Mouse (Mus musculus) central nervous system, embryonic 18 days (tissue): ENCODE measurements around the gene Cpxm1. TPM values are rescaled to one million over a fixed set of nuclear protein-coding genes. Genes with fewer than 3 reads are reported as not detected.

Experiments
- polyA plus RNA-seq: library from polyadenylated mRNA; depleted of rRNA; stranded (reverse); fragments of >200 nt; gene quantifications from 2 replicates; pipeline ENCODE4 v1.2.3, GENCODE M21; 2012; rRNA removed

The Cpxm1 gene
- 18.4 and 21.4 TPM in 2 replicates for polyA plus RNA-seq

DNA sequence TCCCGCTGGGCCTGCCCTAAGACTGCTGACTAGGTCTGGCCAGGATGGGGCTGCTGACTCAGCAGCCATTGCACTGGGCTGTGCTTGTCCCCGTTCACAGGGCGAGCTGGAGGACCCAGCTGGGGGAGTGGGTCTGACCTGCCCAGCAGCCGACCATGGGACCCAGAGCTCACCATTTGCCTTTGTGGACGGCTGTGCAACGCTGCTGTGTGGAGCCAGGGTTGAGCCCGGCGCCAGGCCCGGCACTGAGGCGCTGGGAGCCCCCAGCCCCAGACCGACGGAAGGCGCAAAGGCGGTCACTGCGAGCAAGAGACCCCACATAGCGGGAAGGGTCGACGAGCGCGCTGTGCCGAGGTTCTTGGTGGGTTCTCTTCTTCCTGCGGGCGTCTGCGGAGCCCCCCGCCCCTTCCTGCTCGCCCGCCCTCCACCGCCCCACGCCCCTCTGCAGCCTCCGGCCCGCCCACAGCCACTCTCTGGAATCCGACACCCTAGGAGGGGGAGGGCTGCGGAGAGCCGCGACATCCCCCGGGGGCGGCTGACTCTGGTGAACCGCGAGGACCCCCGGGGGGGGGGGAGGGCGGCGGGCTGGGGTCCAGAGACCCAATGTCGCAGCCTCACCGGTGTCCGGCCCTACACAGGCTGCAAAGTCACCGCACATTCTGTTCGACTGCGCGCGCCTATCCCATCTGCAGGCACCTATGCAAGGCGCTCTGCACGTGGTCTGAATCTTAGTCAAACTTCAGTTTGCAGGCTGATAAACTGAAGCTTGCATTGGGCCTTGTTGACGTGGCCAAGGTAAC lies at the start of gene Cpxm1:
Cpxm1 (minus strand) TSS at position 389 of the 800 bp plus-strand sequence.

DNA sequence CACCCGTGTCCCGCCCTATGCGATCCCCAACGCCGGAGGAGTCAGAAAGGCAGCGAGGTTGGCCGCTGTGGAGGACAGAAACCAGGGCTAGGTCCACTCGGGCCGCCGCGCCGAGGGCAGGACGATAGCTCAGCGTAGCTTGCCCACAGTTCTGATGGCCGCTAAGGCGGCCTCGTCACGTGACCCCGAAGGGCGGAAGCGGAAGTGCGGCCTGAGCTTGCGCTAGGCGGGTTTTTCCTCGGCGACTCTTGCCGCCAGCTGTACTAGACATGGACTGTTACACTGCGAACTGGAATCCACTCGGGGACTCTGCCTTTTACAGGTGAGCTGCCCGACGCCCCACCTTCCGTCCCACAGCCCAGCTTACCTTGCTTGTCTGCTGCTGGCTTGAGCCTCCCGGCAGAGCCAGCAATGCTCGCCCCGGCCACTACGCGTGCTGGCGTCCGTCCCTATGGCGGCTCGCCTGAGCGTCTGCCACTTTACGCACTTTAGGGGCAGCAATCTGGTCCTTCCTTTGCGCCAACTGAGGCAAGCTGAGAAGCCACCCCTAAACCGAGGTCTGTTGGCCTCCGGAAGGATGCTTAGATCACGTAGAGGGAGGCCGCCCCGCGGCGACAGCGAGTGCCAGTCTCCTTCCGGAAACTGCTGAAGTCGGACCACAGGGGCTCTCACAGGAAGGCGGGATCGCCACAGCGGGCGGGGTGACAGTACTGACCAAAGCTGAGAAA lies 26.9 kb upstream of the Cpxm1 start, which contains the start of the genes Vps16 and Pced1a:
Vps16 (plus strand) TSS at position 214 of the 728 bp plus-strand sequence.
Pced1a (minus strand) TSS at position 576 of the 728 bp plus-strand sequence.

DNA sequence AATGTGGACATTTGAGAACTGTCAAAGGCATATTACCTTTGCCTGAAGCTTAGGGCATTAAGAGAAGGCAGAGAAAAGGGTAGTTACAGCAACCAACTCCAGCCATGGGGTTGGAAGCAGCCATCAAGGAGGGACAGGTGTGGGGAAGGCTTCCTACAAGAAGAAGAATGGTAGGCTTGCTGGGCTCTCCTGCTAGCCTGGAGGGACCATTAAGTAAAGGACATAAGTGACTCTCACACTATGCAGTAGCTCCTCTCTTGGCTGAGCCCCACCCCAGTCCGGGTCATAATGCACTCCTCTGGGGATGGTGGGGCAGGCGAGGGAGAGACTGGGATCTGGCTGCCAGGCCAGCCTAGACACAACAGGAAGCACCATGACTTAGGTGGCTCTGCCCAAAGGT lies 8.8 kb upstream of the Cpxm1 start, which contains the start of gene Tmem239:
Tmem239 (plus strand) TSS at position 301 of the 400 bp plus-strand sequence.

DNA sequence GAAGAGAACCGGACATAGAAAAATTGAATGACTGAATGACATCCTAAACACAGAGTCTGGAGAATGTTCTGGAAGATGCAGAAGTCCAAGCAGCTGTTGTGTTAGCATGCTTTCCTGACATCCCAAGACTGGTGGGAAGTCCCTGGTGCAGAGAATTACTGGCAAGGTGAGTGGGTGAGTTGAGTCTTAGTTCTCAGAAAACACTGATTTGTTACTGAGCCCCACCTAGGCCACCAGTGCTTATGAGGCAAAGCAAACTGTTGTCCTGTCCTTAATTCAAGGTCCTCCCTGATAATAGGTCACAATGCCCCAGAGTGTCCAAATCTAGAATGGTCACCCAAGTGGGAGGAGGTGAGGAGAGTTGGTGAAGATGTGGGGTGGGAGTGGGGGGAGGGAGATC lies 7.6 kb upstream of the Cpxm1 start, which contains the start of the genes Gm28372 and 1700020A23Rik:
Gm28372 (plus strand) TSS at position 301 of the 400 bp plus-strand sequence.
1700020A23Rik (plus strand) TSS at position 321 of the 400 bp plus-strand sequence.

Other genes with a start within 250 kb of the Cpxm1 start
- 263 and 264 TPM in 2 replicates for gene Snrpb, start 218.2 kb downstream of the Cpxm1 start, polyA plus RNA-seq
- not detected in 2 replicates for gene Tmc2, start 202.4 kb downstream of the Cpxm1 start, polyA plus RNA-seq
- gene Nop56, start 123.1 kb downstream of the Cpxm1 start, polyA plus RNA-seq, result 237 and 256 TPM in 2 replicates
- gene Idh3b, start 113.0 kb downstream of the Cpxm1 start, polyA plus RNA-seq, result 214 and 232 TPM in 2 replicates
- 22.2 and 23.8 TPM in 2 replicates for gene Ebf4, start 102.4 kb downstream of the Cpxm1 start, polyA plus RNA-seq
- 0.03 TPM in 1 of 2 replicates, not detected in the other for gene Gm28372, start 7.7 kb upstream of the Cpxm1 start, polyA plus RNA-seq
- not detected in 2 replicates for gene 1700020A23Rik, start 7.7 kb upstream of the Cpxm1 start, polyA plus RNA-seq
- not detected in 2 replicates for gene Tmem239, start 8.9 kb upstream of the Cpxm1 start, polyA plus RNA-seq
- gene Vps16, start 26.8 kb upstream of the Cpxm1 start, polyA plus RNA-seq, result 139 TPM in 2 replicates
- gene Pced1a, start 27.1 kb upstream of the Cpxm1 start, polyA plus RNA-seq, result 28.2 and 29.6 TPM in 2 replicates
- gene Ptpra, start 52.7 kb upstream of the Cpxm1 start, polyA plus RNA-seq, result 154 and 156 TPM in 2 replicates
- gene Mrps26, start 166.2 kb upstream of the Cpxm1 start, polyA plus RNA-seq, result 76.3 and 83.1 TPM in 2 replicates
- 4.0 and 4.2 TPM in 2 replicates for gene Oxt, start 178.6 kb upstream of the Cpxm1 start, polyA plus RNA-seq
- 40.9 and 60.2 TPM in 2 replicates for gene Avp, start 185.0 kb upstream of the Cpxm1 start, polyA plus RNA-seq
- gene Fastkd5, start 232.5 kb upstream of the Cpxm1 start, polyA plus RNA-seq, result 4.5 and 4.9 TPM in 2 replicates
- gene Ubox5, start 232.5 kb upstream of the Cpxm1 start, polyA plus RNA-seq, result 8.1 and 8.2 TPM in 2 replicates
- 38.5 and 38.8 TPM in 2 replicates for gene Lzts3, start 245.2 kb upstream of the Cpxm1 start, polyA plus RNA-seq